Mouse (Mus musculus) cerebral cortex, adult 2 months (tissue): Measurements from ENCODE around the gene Apobec2.

Source experiments
- WGBS: fragments of 180-500 bp; shearing (Covaris S2); methylation state at CpG from one replicate; pipeline ENCODE4 v1.1.7; 2018; 5-methylcytosine and 5-hydroxymethylcytosine counted together

The Apobec2 gene

GRCm38 (mm10) chr17:48432158-48432980 lies at the start of gene Apobec2:
Apobec2 (minus strand) TSS chr17:48432930.
- 82% methylated on average over 16 of the region's 16 CpGs for WGBS

- 46% methylated on average over 10 of the region's 10 CpGs for WGBS
Measured at GRCm38 (mm10) chr17:48479952-48480351, 47.2 kb upstream of the Apobec2 start.

- WGBS, result 87% methylated on average over 8 of the region's 8 CpGs
Measured at GRCm38 (mm10) chr17:48475444-48475843, 42.7 kb upstream of the Apobec2 start.

- 80% methylated on average over 6 of the region's 6 CpGs for WGBS
Measured at GRCm38 (mm10) chr17:48474282-48474681, 41.6 kb upstream of the Apobec2 start.

GRCm38 (mm10) chr17:48467395-48468231 lies 34.9 kb upstream of the Apobec2 start:
- 9% methylated on average over 22 of the region's 22 CpGs for WGBS

- 55% methylated on average over 22 of the region's 22 CpGs for WGBS
Measured at GRCm38 (mm10) chr17:48466769-48467394, 34.2 kb upstream of the Apobec2 start.

GRCm38 (mm10) chr17:48463391-48463790 lies 30.7 kb upstream of the Apobec2 start:
- WGBS, result 90% methylated on average over 4 of the region's 4 CpGs

GRCm38 (mm10) chr17:48462096-48462495 lies 29.4 kb upstream of the Apobec2 start:
- 97% methylated on average over 13 of the region's 13 CpGs for WGBS

- WGBS, result 89% methylated on average over 13 of the region's 13 CpGs
Measured at GRCm38 (mm10) chr17:48457971-48458653, 25.4 kb upstream of the Apobec2 start.

- 95% methylated on average over 2 of the region's 2 CpGs for WGBS
Measured at GRCm38 (mm10) chr17:48455955-48456354, 23.2 kb upstream of the Apobec2 start.

GRCm38 (mm10) chr17:48454688-48455087 lies 22.0 kb upstream of the Apobec2 start, which contains the start of gene Unc5cl:
Unc5cl (plus strand) TSS chr17:48454901.
- 77% methylated on average over 11 of the region's 11 CpGs for WGBS

GRCm38 (mm10) chr17:48454190-48454589 lies 21.5 kb upstream of the Apobec2 start:
- 74% methylated on average over 7 of the region's 7 CpGs for WGBS

GRCm38 (mm10) chr17:48453489-48453888 lies 20.8 kb upstream of the Apobec2 start:
- WGBS, result 88% methylated on average over 7 of the region's 7 CpGs

GRCm38 (mm10) chr17:48451753-48452444 lies 19.2 kb upstream of the Apobec2 start:
- WGBS, result 63% methylated on average over 9 of the region's 9 CpGs

- WGBS, result 83% methylated on average over 7 of the region's 7 CpGs
Measured at GRCm38 (mm10) chr17:48451353-48451675, 18.6 kb upstream of the Apobec2 start, which contains the start of gene Tspo2. Tspo2 (minus strand) TSS chr17:48451522.

- 89% methylated on average over 13 of the region's 13 CpGs for WGBS
Measured at GRCm38 (mm10) chr17:48450666-48451352, 18.1 kb upstream of the Apobec2 start.

GRCm38 (mm10) chr17:48447675-48448074 lies 14.9 kb upstream of the Apobec2 start:
- WGBS, result 63% methylated on average over 8 of the region's 8 CpGs

- 71% methylated on average over 16 of the region's 16 CpGs for WGBS
Measured at GRCm38 (mm10) chr17:48443542-48444145, 10.9 kb upstream of the Apobec2 start.

GRCm38 (mm10) chr17:48442745-48443457 lies 10.2 kb upstream of the Apobec2 start:
- 84% methylated on average over 7 of the region's 7 CpGs for WGBS
